Mouse (Mus musculus): Measurements from ENCODE around the gene Smg1. TPM values are rescaled to one million over a fixed set of nuclear protein-coding genes. Genes with fewer than 3 reads are reported as not detected.

Smg1 gene
- polyA plus RNA-seq, 1 experiment, result 118 TPM

- H3K27me3 ChIP-seq (ENCODE audit: control insufficient read depth, insufficient read depth, low read length), result no peaks in the 10 kb centered on the region
- H3K4me3 ChIP-seq (replicated peaks; ENCODE audit: insufficient read depth, low read depth, low read length), result no peak overlapping the region
- no peak for DNase-seq
- no peak overlapping the region for H3K27ac ChIP-seq (ENCODE audit: insufficient read depth, low read length)
- TF ChIP-seq POLR2A (IDR thresholded peaks at IDR 0.05; ENCODE audit: borderline replicate concordance, insufficient read depth, low read length) (no peak), CTCF (IDR thresholded peaks at IDR 0.05; ENCODE audit: borderline replicate concordance, insufficient read depth, low read depth, low read length) (no peak)
- H3K4me1 ChIP-seq (ENCODE audit: control insufficient read depth, insufficient read depth, low read length), result no peaks in the 10 kb centered on the region
- WGBS, result 91% methylated on average over 7 of the region's 7 CpGs
These were observed 102.2 kb downstream of the Smg1 start for GRCm38 (mm10) chr7:118141271-118141670.

- no peaks in the 10 kb centered on the region for H3K27me3 ChIP-seq (ENCODE audit: control insufficient read depth, insufficient read depth, low read length)
- DNase-seq, result no peak
- no peaks in the 10 kb centered on the region for H3K4me1 ChIP-seq (ENCODE audit: control insufficient read depth, insufficient read depth, low read length)
- WGBS, result 68% methylated on average over 11 of the region's 11 CpGs
- TF ChIP-seq POLR2A (IDR thresholded peaks at IDR 0.05; ENCODE audit: borderline replicate concordance, insufficient read depth, low read length) (no peak), CTCF (IDR thresholded peaks at IDR 0.05; ENCODE audit: borderline replicate concordance, insufficient read depth, low read depth, low read length) (no peak)
- no peak overlapping the region for H3K4me3 ChIP-seq (replicated peaks; ENCODE audit: insufficient read depth, low read depth, low read length)
- H3K27ac ChIP-seq (ENCODE audit: insufficient read depth, low read length), result no peak overlapping the region
These were observed 108.3 kb downstream of the Smg1 start for GRCm38 (mm10) chr7:118135128-118135527.

- Histone ChIP-seq H3K4me3 (replicated peaks; ENCODE audit: insufficient read depth, low read depth, low read length) (peak within 1 kb of the TSS; percentile 80), H3K27ac (ENCODE audit: insufficient read depth, low read length) (peak within 1 kb of the TSS; percentile 50), H3K27me3 (ENCODE audit: control insufficient read depth, insufficient read depth, low read length) (no peaks in the 10 kb centered on the region), H3K4me1 (ENCODE audit: control insufficient read depth, insufficient read depth, low read length) (no peaks in the 10 kb centered on the region; the same call in 1 of the 2 replicates)
- under 1% methylated on average over 39 of the region's 39 CpGs for WGBS
- DNase-seq, result peak; percentile 95 to 98
- TF ChIP-seq POLR2A (IDR thresholded peaks at IDR 0.05; ENCODE audit: borderline replicate concordance, insufficient read depth, low read length) (peak; percentile 97), CTCF (IDR thresholded peaks at IDR 0.05; ENCODE audit: borderline replicate concordance, insufficient read depth, low read depth, low read length) (no peak)
These were observed 113.9 kb downstream of the Smg1 start, which contains the start of gene Arl6ip1 for GRCm38 (mm10) chr7:118129430-118130041. Gene Arl6ip1 (minus strand): TSS chr7:118129662.

- peak; percentile 48 to 56 for DNase-seq
- under 1% methylated on average over 21 of the region's 21 CpGs for WGBS
- TF ChIP-seq CTCF (IDR thresholded peaks at IDR 0.05; ENCODE audit: borderline replicate concordance, insufficient read depth, low read depth, low read length), result no peak
- no peak for TF ChIP-seq POLR2A (IDR thresholded peaks at IDR 0.05; ENCODE audit: borderline replicate concordance, insufficient read depth, low read length)
These were observed 114.5 kb downstream of the Smg1 start for GRCm38 (mm10) chr7:118128925-118129429.

GRCm38 (mm10) chr7:118126219-118126875 lies 117.1 kb downstream of the Smg1 start:
- TF ChIP-seq CTCF (IDR thresholded peaks at IDR 0.05; ENCODE audit: borderline replicate concordance, insufficient read depth, low read depth, low read length), result no peak
- Histone ChIP-seq H3K4me1 (ENCODE audit: control insufficient read depth, insufficient read depth, low read length) (peaks cover 3% of the 10 kb centered on the region), H3K27ac (ENCODE audit: insufficient read depth, low read length) (no peak overlapping the region)

More at GRCm38 (mm10) chr7:118128925-118129429, 114.5 kb downstream of the Smg1 start:
- Histone ChIP-seq H3K4me1 (ENCODE audit: control insufficient read depth, insufficient read depth, low read length) (no peaks in the 10 kb centered on the region; the same call in 1 of the 2 replicates), H3K27ac (ENCODE audit: insufficient read depth, low read length) (peak overlapping the region; percentile 50), H3K27me3 (ENCODE audit: control insufficient read depth, insufficient read depth, low read length) (no peaks in the 10 kb centered on the region), H3K4me3 (replicated peaks; ENCODE audit: insufficient read depth, low read depth, low read length) (peak overlapping the region; percentile 80)

GRCm38 (mm10) chr7:118125736-118126135 lies 117.7 kb downstream of the Smg1 start:
- Histone ChIP-seq H3K4me1 (ENCODE audit: control insufficient read depth, insufficient read depth, low read length) (peaks cover 3% of the 10 kb centered on the region), H3K27me3 (ENCODE audit: control insufficient read depth, insufficient read depth, low read length) (no peaks in the 10 kb centered on the region; the same call in 1 of the 2 replicates), H3K4me3 (replicated peaks; ENCODE audit: insufficient read depth, low read depth, low read length) (no peak overlapping the region), H3K27ac (ENCODE audit: insufficient read depth, low read length) (no peak overlapping the region)
- no peak for DNase-seq
- TF ChIP-seq CTCF (IDR thresholded peaks at IDR 0.05; ENCODE audit: borderline replicate concordance, insufficient read depth, low read depth, low read length) (no peak), POLR2A (IDR thresholded peaks at IDR 0.05; ENCODE audit: borderline replicate concordance, insufficient read depth, low read length) (no peak)

More at GRCm38 (mm10) chr7:118126219-118126875, 117.1 kb downstream of the Smg1 start:
- Histone ChIP-seq H3K27me3 (ENCODE audit: control insufficient read depth, insufficient read depth, low read length) (no peaks in the 10 kb centered on the region; the same call in 1 of the 2 replicates), H3K4me3 (replicated peaks; ENCODE audit: insufficient read depth, low read depth, low read length) (no peak overlapping the region)
- DNase-seq, result no peak
- WGBS, result 55% methylated on average over 11 of the region's 11 CpGs

- WGBS, result 48% methylated on average over 4 of the region's 4 CpGs
- no peak for DNase-seq
- Histone ChIP-seq H3K4me1 (ENCODE audit: control insufficient read depth, insufficient read depth, low read length) (peaks cover 3% of the 10 kb centered on the region), H3K27ac (ENCODE audit: insufficient read depth, low read length) (no peak overlapping the region), H3K27me3 (ENCODE audit: control insufficient read depth, insufficient read depth, low read length) (no peaks in the 10 kb centered on the region; the same call in 1 of the 2 replicates), H3K4me3 (replicated peaks; ENCODE audit: insufficient read depth, low read depth, low read length) (no peak overlapping the region)
- TF ChIP-seq CTCF (IDR thresholded peaks at IDR 0.05; ENCODE audit: borderline replicate concordance, insufficient read depth, low read depth, low read length), result no peak
- TF ChIP-seq POLR2A (IDR thresholded peaks at IDR 0.05; ENCODE audit: borderline replicate concordance, insufficient read depth, low read length), result no peak
These were observed 119.7 kb downstream of the Smg1 start for GRCm38 (mm10) chr7:118123512-118124411.

Measured in cerebellum, adult 2 months (tissue).